In the genomic region with DNA sequence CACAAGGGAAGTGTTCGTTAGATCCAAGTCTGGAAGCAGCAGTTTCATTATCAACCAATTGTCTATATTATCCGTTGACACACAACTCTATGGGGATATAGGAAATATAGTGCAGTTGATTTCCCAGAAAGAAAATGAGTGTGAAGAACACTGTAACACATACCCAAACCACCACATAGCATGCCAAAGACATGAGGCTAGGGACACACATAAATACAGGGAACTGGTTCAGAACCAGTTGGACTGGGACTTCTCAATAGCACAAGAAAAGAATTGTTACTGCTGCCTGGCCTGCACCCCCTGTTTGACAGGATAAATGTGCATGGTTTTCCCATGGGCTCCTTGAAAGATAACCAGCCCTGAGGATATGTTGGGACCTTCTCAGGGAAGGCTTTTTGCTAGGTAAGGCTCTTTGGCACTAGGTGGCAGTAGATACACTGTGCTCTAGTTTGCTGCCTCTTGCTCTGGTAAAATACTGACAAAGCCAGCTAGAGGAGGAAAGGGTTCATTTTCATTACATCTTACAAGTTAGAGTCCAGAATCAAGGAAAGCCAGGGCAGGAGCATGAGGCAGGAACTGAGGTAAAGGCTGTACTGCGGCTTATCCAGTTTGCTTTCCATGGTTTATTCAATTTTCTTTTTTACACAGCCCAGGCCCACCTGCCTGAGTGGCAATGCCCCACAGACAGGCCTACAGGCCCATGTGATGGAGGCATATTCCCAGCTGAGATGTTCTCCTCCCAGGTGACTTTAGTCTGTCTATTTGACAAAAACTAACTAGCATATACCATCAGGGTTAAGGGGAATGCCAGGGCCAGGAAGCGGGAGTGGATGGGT, we compare ENCODE assay signal across 8 mouse cellular contexts. TPM values are rescaled to one million over a fixed set of nuclear protein-coding genes. Genes with fewer than 3 reads are reported as not detected.
A peak's percentile ranks its signal among the peaks of the same experiment; 100 is the strongest.
DNase-seq lines count a peak whose midpoint lies in the region; ATAC-seq and TF ChIP-seq lines count a peak whose summit lies in the region.

No protein-coding gene starts in this region.

- H3K4me1 ChIP-seq in ES-E14 (ENCODE audit: control insufficient read depth in 2 of 2, insufficient read depth in 2 of 2, low read length in 2 of 2, poor library complexity in 1 of 2) = no peaks in the 10 kb centered on the region
- H3K4me1 ChIP-seq in cortical plate, adult 2 months (ENCODE audit: control insufficient read depth, insufficient read depth, low read length) = peaks cover 6% of the 10 kb centered on the region; the same call in 1 of the 2 replicates
- no peaks in the 10 kb centered on the region for H3K4me1 ChIP-seq in heart, embryonic 16.5 days (ENCODE audit: control insufficient read depth, insufficient read depth, low read length)
- H3K4me1 ChIP-seq in kidney, postnatal 0 days (replicated peaks; ENCODE audit: insufficient read depth, low read length) = no peaks in the 10 kb centered on the region
- no peaks in the 10 kb centered on the region for H3K4me1 ChIP-seq in lung, adult 2 months (ENCODE audit: control insufficient read depth, insufficient read depth, low read length)
- peaks cover 3% of the 10 kb centered on the region; the same call in 1 of the 2 replicates for H3K4me1 ChIP-seq in neural tube, embryonic 15.5 days

- no peaks in the 10 kb centered on the region; the same call in 1 of the 2 replicates for H3K36me3 ChIP-seq in ES-E14 (ENCODE audit: control insufficient read depth, insufficient read depth, low read length, poor library complexity, severe bottlenecking)
- H3K36me3 ChIP-seq in heart, embryonic 16.5 days (ENCODE audit: control insufficient read depth, insufficient read depth) = peaks cover 14% of the 10 kb centered on the region
- 0 out of 2 replicates have a peak, but pooled peaks cover 6% of the 10 kb centered on the region for H3K36me3 ChIP-seq in kidney, postnatal 0 days (ENCODE audit: insufficient read depth, low read length)
- peaks cover 22% of the 10 kb centered on the region for H3K36me3 ChIP-seq in neural tube, embryonic 15.5 days

- WGBS in heart, embryonic 16.5 days = 83% methylated on average over 4 of the region's 4 CpGs
- 88% methylated on average over 4 of the region's 4 CpGs for WGBS in kidney, postnatal 0 days
- 79% methylated on average over 4 of the region's 4 CpGs for WGBS in lung, adult 2 months
- WGBS in neural tube, embryonic 15.5 days = 84% methylated on average over 4 of the region's 4 CpGs

- H3K9ac ChIP-seq in ES-E14 (ENCODE audit: insufficient read depth, low read depth, low read length, poor library complexity, severe bottlenecking) = no peak overlapping the region
- no peak overlapping the region for H3K9ac ChIP-seq in heart, embryonic 16.5 days (ENCODE audit: low read length)
- no peak overlapping the region for H3K9ac ChIP-seq in kidney, postnatal 0 days (ENCODE audit: low read depth, low read length)
- H3K9ac ChIP-seq in neural tube, embryonic 15.5 days (replicated peaks) = 0 out of 2 replicates have a peak overlapping the region, but pooled peaks have one; percentile 3

- H3K9me3 ChIP-seq in ES-E14 (ENCODE audit: control insufficient read depth, insufficient read depth, low read depth, low read length) = no peaks in the 10 kb centered on the region
- H3K9me3 ChIP-seq in heart, embryonic 16.5 days (replicated peaks; ENCODE audit: control insufficient read depth, low read length) = no peaks in the 10 kb centered on the region
- H3K9me3 ChIP-seq in kidney, postnatal 0 days (replicated peaks; ENCODE audit: low read length) = no peaks in the 10 kb centered on the region
- no peaks in the 10 kb centered on the region for H3K9me3 ChIP-seq in neural tube, embryonic 15.5 days (replicated peaks)

- 0 out of 2 replicates have a peak, but pooled peaks have one; percentile 37 for ATAC-seq in heart, embryonic 16.5 days (replicated peaks; ENCODE audit: extremely low read depth, insufficient read depth, low FRiP score)
- peak; percentile 77; the same call in 1 of the 2 replicates for ATAC-seq in kidney, postnatal 0 days (replicated peaks; ENCODE audit: low FRiP score, low read depth)
- ATAC-seq in neural tube, embryonic 15.5 days (ENCODE audit: low FRiP score) = peak; percentile 87

- H3K27me3 ChIP-seq in heart, embryonic 16.5 days (ENCODE audit: control insufficient read depth, insufficient read depth, low read length) = no peaks in the 10 kb centered on the region
- no peaks in the 10 kb centered on the region for H3K27me3 ChIP-seq in kidney, postnatal 0 days (ENCODE audit: insufficient read depth, low read length)
- no peaks in the 10 kb centered on the region for H3K27me3 ChIP-seq in neural tube, embryonic 15.5 days (replicated peaks)

- no peak for TF ChIP-seq POLR2A in cortical plate, adult 2 months (IDR thresholded peaks at IDR 0.05; ENCODE audit: extremely low read depth, insufficient read depth, low read length)
- no peak for TF ChIP-seq POLR2A in lung, adult 2 months (IDR thresholded peaks at IDR 0.05; ENCODE audit: borderline replicate concordance, extremely low read depth, low read depth, low read length)

- H3K27ac ChIP-seq in ES-E14 (ENCODE audit: insufficient read depth, low read depth, low read length, poor library complexity, severe bottlenecking) = no peak overlapping the region
- H3K27ac ChIP-seq in cortical plate, adult 2 months (ENCODE audit: insufficient read depth, low read length) = no peak overlapping the region
- no peak overlapping the region for H3K27ac ChIP-seq in heart, embryonic 16.5 days (ENCODE audit: low read length)
- no peak overlapping the region for H3K27ac ChIP-seq in kidney, postnatal 0 days
- peak overlapping the region; percentile 42; the same call in 1 of the 2 replicates for H3K27ac ChIP-seq in neural tube, embryonic 15.5 days (replicated peaks)

- H3K4me3 ChIP-seq in ES-E14 (ENCODE audit: insufficient read depth in 1 of 2, low read depth in 1 of 2, low read length in 2 of 2, poor library complexity in 1 of 2, severe bottlenecking in 1 of 2) = no peak overlapping the region
- H3K4me3 ChIP-seq in cortical plate, adult 2 months (ENCODE audit: insufficient read depth, low read length) = no peak overlapping the region
- H3K4me3 ChIP-seq in heart, embryonic 16.5 days (ENCODE audit: low read length) = no peak overlapping the region
- no peak overlapping the region for H3K4me3 ChIP-seq in kidney, postnatal 0 days (replicated peaks; ENCODE audit: low read depth, low read length)
- H3K4me3 ChIP-seq in lung, adult 2 months (replicated peaks; ENCODE audit: extremely low read depth, low read depth, low read length) = no peak overlapping the region
- no peak overlapping the region for H3K4me3 ChIP-seq in neural tube, embryonic 15.5 days (replicated peaks)

- peak; percentile 80 for TF ChIP-seq CTCF in cortical plate, adult 2 months (IDR thresholded peaks at IDR 0.05; ENCODE audit: extremely low read depth, insufficient read depth, low read length)
- TF ChIP-seq CTCF in kidney, postnatal 0 days (IDR thresholded peaks at IDR 0.05; ENCODE audit: low read depth) = peak; percentile 95
- peak; percentile 55 for TF ChIP-seq CTCF in lung, adult 2 months (IDR thresholded peaks at IDR 0.05; ENCODE audit: insufficient read depth, low read length)

- H3K4me2 ChIP-seq in heart, embryonic 16.5 days (ENCODE audit: low read depth, low read length) = no peak overlapping the region
- no peak overlapping the region for H3K4me2 ChIP-seq in kidney, postnatal 0 days (ENCODE audit: low read length)
- H3K4me2 ChIP-seq in neural tube, embryonic 15.5 days = no peak overlapping the region

- DNase-seq in B cell, adult 2 months = peak; percentile 54 to 57
- DNase-seq in ES-E14 (ENCODE audit: low read depth, low spot score) = no peak
- DNase-seq in kidney, postnatal 0 days (ENCODE audit: low spot score) = peak; percentile 93
- DNase-seq in lung, adult 2 months = no peak
- DNase-seq in testis, postnatal 10 days (ENCODE audit: low spot score) = no peak

- in situ Hi-C loops in ES-E14 (cut with MboI; ENCODE audit: low sequenced_read_pairs in 2 of 2, unreplicated experiment in 2 of 2) = no loop called here

TF ChIP-seq in ES-E14, 5 proteins besides CTCF, POLR2A, EP300 and RAD21 (continues in another document):
- TF ChIP-seq ZNF384 (IDR thresholded peaks at IDR 0.05; ENCODE audit: low read depth, low read length) = no peak
- no peak for TF ChIP-seq HCFC1 (IDR thresholded peaks at IDR 0.05; ENCODE audit: borderline replicate concordance, insufficient read depth, low read length)
- TF ChIP-seq ZC3H11A (IDR thresholded peaks at IDR 0.05; ENCODE audit: borderline replicate concordance, low read depth, low read length) = peak; percentile 43; the same call in 1 of the 2 replicates
- TF ChIP-seq CHD2 (IDR thresholded peaks at IDR 0.05; ENCODE audit: low read depth, low read length) = no peak

RNA-seq across cellular contexts. Expression of a gene that starts 10.0 kb away (rescaled TPM):
- 36.9 and 61.4 TPM in 2 replicates for total RNA-seq in ES-E14 (2012; rRNA removed)
- polyA plus RNA-seq in cortical plate, adult 2 months (2012; rRNA removed) = 153 TPM in 2 replicates
- 403 and 415 TPM in 2 replicates for polyA plus RNA-seq in heart, embryonic 16.5 days (2015; fragmentation: Nextera tagmentation; extraction: Ambion mirVana)
- polyA plus RNA-seq in kidney, postnatal 0 days (2015; fragmentation: Nextera tagmentation; extraction: Ambion mirVana) = 318 and 342 TPM in 2 replicates
- polyA plus RNA-seq in lung, adult 2 months (2012; rRNA removed) = 159 and 195 TPM in 2 replicates
- polyA plus RNA-seq in neural tube, embryonic 15.5 days (2015; fragmentation: Nextera tagmentation; extraction: Ambion mirVana) = 204 and 227 TPM in 2 replicates

RNA-seq across cellular contexts. Expression of a gene that starts 10.8 kb away (rescaled TPM):
- total RNA-seq in ES-E14 (2012; rRNA removed) = 25.3 and 35.6 TPM in 2 replicates
- polyA plus RNA-seq in cortical plate, adult 2 months (2012; rRNA removed) = 8.4 and 10.0 TPM in 2 replicates
- 21.7 and 22.2 TPM in 2 replicates for polyA plus RNA-seq in heart, embryonic 16.5 days (2015; fragmentation: Nextera tagmentation; extraction: Ambion mirVana)
- polyA plus RNA-seq in kidney, postnatal 0 days (2015; fragmentation: Nextera tagmentation; extraction: Ambion mirVana) = 34.4 and 36.3 TPM in 2 replicates
- 7.5 and 8.4 TPM in 2 replicates for polyA plus RNA-seq in lung, adult 2 months (2012; rRNA removed)
- polyA plus RNA-seq in neural tube, embryonic 15.5 days (2015; fragmentation: Nextera tagmentation; extraction: Ambion mirVana) = 27.8 and 28.8 TPM in 2 replicates

RNA-seq across cellular contexts. Expression of a gene that starts 17.8 kb away (rescaled TPM):
- 173 and 192 TPM in 2 replicates for total RNA-seq in ES-E14 (2012; rRNA removed)
- 174 and 179 TPM in 2 replicates for polyA plus RNA-seq in cortical plate, adult 2 months (2012; rRNA removed)
- 89.0 and 94.2 TPM in 2 replicates for polyA plus RNA-seq in heart, embryonic 16.5 days (2015; fragmentation: Nextera tagmentation; extraction: Ambion mirVana)
- 139 and 167 TPM in 2 replicates for polyA plus RNA-seq in kidney, postnatal 0 days (2015; fragmentation: Nextera tagmentation; extraction: Ambion mirVana)
- 276 and 345 TPM in 2 replicates for polyA plus RNA-seq in lung, adult 2 months (2012; rRNA removed)
- polyA plus RNA-seq in neural tube, embryonic 15.5 days (2015; fragmentation: Nextera tagmentation; extraction: Ambion mirVana) = 101 and 102 TPM in 2 replicates

RNA-seq across cellular contexts. Expression of a gene that starts 25.7 kb away (rescaled TPM):
- total RNA-seq in ES-E14 (2012; rRNA removed) = 53.1 and 78.4 TPM in 2 replicates
- polyA plus RNA-seq in cortical plate, adult 2 months (2012; rRNA removed) = 92.3 and 93.2 TPM in 2 replicates
- 74.6 and 77.5 TPM in 2 replicates for polyA plus RNA-seq in heart, embryonic 16.5 days (2015; fragmentation: Nextera tagmentation; extraction: Ambion mirVana)
- polyA plus RNA-seq in kidney, postnatal 0 days (2015; fragmentation: Nextera tagmentation; extraction: Ambion mirVana) = 114 and 123 TPM in 2 replicates
- 141 and 187 TPM in 2 replicates for polyA plus RNA-seq in lung, adult 2 months (2012; rRNA removed)
- 41.4 and 50.2 TPM in 2 replicates for polyA plus RNA-seq in neural tube, embryonic 15.5 days (2015; fragmentation: Nextera tagmentation; extraction: Ambion mirVana)

Comparison
In these comparisons a context has a peak if more than half of its experiments do, and no peak if none do; other contexts are left out.
1. DNase-seq: peak in B cell, adult 2 months (2 of 2) and kidney, postnatal 0 days (single experiment); none in ES-E14 (single experiment), lung, adult 2 months (single experiment) and testis, postnatal 10 days (single experiment).
2. ATAC-seq: peak in every context shown above with its lines; median percentile 87 in neural tube, embryonic 15.5 days; 77 in kidney, postnatal 0 days; 37 in heart, embryonic 16.5 days.
3. Peak in every context shown above with its lines, with median percentiles within 50 percentile points of each other: CTCF ChIP-seq.